Mouse (Mus musculus) liver, adult 2 months (tissue): ENCODE data around the gene Ror1.

ENCODE experiments used
- CTCF ChIP-seq: fragments of 200-500 bp; IDR thresholded peaks from 2 replicates; pipeline ENCODE4 v1.5.1; 2011; ENCODE audit warnings: low read depth, low read length, control low read depth
- POLR2A ChIP-seq: fragments of 200-500 bp; IDR thresholded peaks from 2 replicates; pipeline ENCODE4 v1.6.1; 2011; ENCODE audit warnings: low read length, control low read depth; ENCODE audit not compliant: insufficient read depth; ENCODE audit errors: extremely low read depth

DNA sequence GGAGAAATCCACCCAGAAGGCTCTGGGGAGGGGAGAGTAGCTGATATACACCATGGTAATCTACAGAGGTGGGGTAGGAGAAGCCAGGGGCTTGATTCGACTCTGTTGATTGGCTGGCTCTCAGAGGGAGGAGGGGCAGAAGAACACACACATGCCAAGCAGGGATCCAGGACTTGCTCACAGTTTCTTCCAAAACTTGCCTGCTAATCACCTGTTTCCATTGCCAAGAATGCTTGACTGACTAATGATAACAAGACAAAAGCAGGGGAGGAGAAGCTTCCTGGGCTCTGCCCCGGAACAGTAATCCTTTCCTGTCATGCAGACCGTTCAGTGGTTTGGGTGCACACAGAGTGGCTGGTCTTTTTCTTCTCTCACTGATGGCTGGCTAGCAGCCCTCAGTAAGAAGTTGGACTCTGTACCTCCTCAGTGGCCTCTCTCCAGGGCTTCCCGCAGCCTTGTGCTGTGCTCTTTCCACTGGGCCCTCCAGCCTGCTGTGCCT lies 92.7 kb downstream of the Ror1 start:
- TF ChIP-seq CTCF (no peak), POLR2A (no peak)
